In the genomic region with DNA sequence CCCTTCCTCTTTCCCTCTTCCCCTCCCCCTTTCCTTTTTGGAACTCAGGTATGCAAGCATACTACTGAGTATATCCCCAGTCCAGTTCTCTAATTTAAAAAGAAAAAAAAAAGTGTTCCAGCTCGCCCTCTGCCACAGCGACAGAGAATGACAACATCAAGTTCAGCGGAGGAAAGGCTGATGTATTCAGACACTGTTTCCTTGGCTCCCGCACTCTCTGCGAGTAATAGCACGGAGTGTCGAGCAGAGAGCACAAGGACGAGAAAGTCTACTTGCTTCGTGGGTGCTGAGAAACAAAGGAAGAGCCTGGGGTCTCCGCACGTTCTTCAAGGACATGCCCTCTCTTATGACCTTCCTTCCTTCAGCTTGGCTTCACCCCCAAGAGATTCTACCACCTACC, we compare ENCODE assay signal across 11 mouse cellular contexts. TPM values are rescaled to one million over a fixed set of nuclear protein-coding genes. Genes with fewer than 3 reads are reported as not detected.
DNase-seq lines count a peak whose midpoint lies in the region; ATAC-seq and TF ChIP-seq lines count a peak whose summit lies in the region.
"Had no signal": no experiment of that assay in that cellular context is flagged by ENCODE, and none has a peak within 500 bp of the region (broad histone marks: within the 10 kb centered on the region; RNA-seq: fewer than 3 reads in every experiment).

No protein-coding gene starts in this region.

- TF ChIP-seq CTCF in kidney, postnatal 0 days (IDR thresholded peaks at IDR 0.05; ENCODE audit: low read depth) = peak; percentile 20; the same call in 1 of the 2 replicates
- TF ChIP-seq CTCF in CH12.LX (conservative IDR thresholded peaks at IDR 0.05 in 1 of 2, IDR thresholded peaks at IDR 0.05 in 1 of 2; ENCODE audit: low read depth in 2 of 2, low read length in 2 of 2) = peak in 1 of 2 experiments; percentile 27; a peak in 2 of 4 replicates

- H3K79me2 ChIP-seq in CH12.LX (replicated peaks; ENCODE audit: control insufficient read depth, extremely low read depth, insufficient read depth, poor library complexity, severe bottlenecking) = no peaks in the 10 kb centered on the region

- H3K4me1 ChIP-seq in heart, embryonic 11.5 days (ENCODE audit: control insufficient read depth, insufficient read depth, low read length) = peaks cover 3% of the 10 kb centered on the region; the same call in 1 of the 2 replicates
- H3K4me1 ChIP-seq in kidney, postnatal 0 days (replicated peaks; ENCODE audit: insufficient read depth, low read length) = 0 out of 2 replicates have a peak, but pooled peaks cover 3% of the 10 kb centered on the region
- peaks cover 7% of the 10 kb centered on the region for H3K4me1 ChIP-seq in kidney, embryonic 16.5 days (ENCODE audit: insufficient read depth, low read length)
- peaks cover 0 to 7% of the 10 kb centered on the region in 2 experiments; a peak in 2 of 4 replicates for H3K4me1 ChIP-seq in CH12.LX (ENCODE audit: control insufficient read depth in 1 of 2, insufficient read depth in 2 of 2)
- H3K4me1 ChIP-seq: neural tube, embryonic 12.5 days had no signal

- no peak for TF ChIP-seq EP300 in CH12.LX (IDR thresholded peaks at IDR 0.05; ENCODE audit: low read length)

- in situ Hi-C loops in CH12.LX (cut with MboI; ENCODE audit: low pct_ligation_motif_present, low pct_unique_long_range_greater_than_20kb, low sequenced_read_pairs) = no loop called here

- 10% methylated on average over 11 of the region's 11 CpGs for WGBS in heart, embryonic 11.5 days (ENCODE audit: insufficient replicate concordance)
- 27% methylated on average over 11 of the region's 11 CpGs for WGBS in kidney, postnatal 0 days
- WGBS in kidney, embryonic 16.5 days = 24% methylated on average over 11 of the region's 11 CpGs

- no peak for TF ChIP-seq RAD21 in CH12.LX (IDR thresholded peaks at IDR 0.05; ENCODE audit: low read depth, low read length)

- no peak for ATAC-seq in heart, embryonic 11.5 days (replicated peaks; ENCODE audit: insufficient number of reproducible peaks, low FRiP score, low TSS enrichment)
- no peak for ATAC-seq in kidney, postnatal 0 days (replicated peaks; ENCODE audit: low FRiP score, low read depth)
- ATAC-seq in kidney, embryonic 16.5 days (ENCODE audit: low FRiP score, low TSS enrichment) = no peak

- H3K4me2 ChIP-seq in heart, embryonic 11.5 days = peak overlapping the region; percentile 25
- H3K4me2 ChIP-seq in kidney, postnatal 0 days (ENCODE audit: low read length) = no peak overlapping the region
- no peak overlapping the region; the same call in 1 of the 2 replicates for H3K4me2 ChIP-seq in kidney, embryonic 16.5 days (replicated peaks; ENCODE audit: low read depth, low read length)
- no peak overlapping the region for H3K4me2 ChIP-seq in CH12.LX (ENCODE audit: insufficient read depth, low read depth, poor library complexity, severe bottlenecking)
- H3K4me2 ChIP-seq: neural tube, embryonic 12.5 days had no signal

- intact Hi-C loops in heart, postnatal 14 days (cut with DNase I) = no loop called here

- H3K9ac ChIP-seq in heart, embryonic 11.5 days (ENCODE audit: low read depth, low read length) = 0 out of 2 replicates have a peak overlapping the region, but pooled peaks have one; percentile 4
- H3K9ac ChIP-seq in kidney, postnatal 0 days (ENCODE audit: low read depth, low read length) = no peak overlapping the region
- no peak overlapping the region for H3K9ac ChIP-seq in kidney, embryonic 16.5 days (replicated peaks; ENCODE audit: low read length)
- no peak overlapping the region for H3K9ac ChIP-seq in CH12.LX (ENCODE audit: insufficient read depth, low read depth)
- H3K9ac ChIP-seq: neural tube, embryonic 12.5 days had no signal

- no peak for DNase-seq in heart, postnatal 14 days
- peak; percentile 34 for DNase-seq in kidney, postnatal 0 days (ENCODE audit: low spot score)
- DNase-seq in CH12.LX (ENCODE audit: extremely low read depth) (no peak), ZHBTc4 (ENCODE audit: low read depth, low spot score) (peak; percentile 50)
- DNase-seq in gastrocnemius, adult 18-20 months (ENCODE audit: low spot score) = no peak
- DNase-seq in left cerebral cortex, adult 9 months (ENCODE audit: low spot score in 2 of 2) = no peak
- DNase-seq: cerebellum, adult 9-10 months; kidney, adult 18-20 months had no signal

- no peaks in the 10 kb centered on the region for H3K9me3 ChIP-seq in heart, embryonic 11.5 days (replicated peaks; ENCODE audit: control insufficient read depth, low read length)
- H3K9me3 ChIP-seq in kidney, postnatal 0 days (replicated peaks; ENCODE audit: low read length) = no peaks in the 10 kb centered on the region
- no peaks in the 10 kb centered on the region for H3K9me3 ChIP-seq in kidney, embryonic 16.5 days (ENCODE audit: low read length)
- no peaks in the 10 kb centered on the region for H3K9me3 ChIP-seq in CH12.LX (replicated peaks; ENCODE audit: low read length)
- H3K9me3 ChIP-seq: neural tube, embryonic 12.5 days had no signal

- H3K27ac ChIP-seq in heart, embryonic 11.5 days (ENCODE audit: low read depth, low read length) = no peak overlapping the region
- H3K27ac ChIP-seq in kidney, postnatal 0 days = no peak overlapping the region
- no peak overlapping the region for H3K27ac ChIP-seq in kidney, embryonic 16.5 days (ENCODE audit: low read length)
- no peak overlapping the region for H3K27ac ChIP-seq in CH12.LX (ENCODE audit: insufficient read depth, low read depth)
- H3K27ac ChIP-seq: neural tube, embryonic 12.5 days had no signal

- dilution Hi-C loops in CH12.LX (cut with MboI; ENCODE audit: extremely low pct_ligation_motif_present, extremely low pct_unique_long_range_greater_than_20kb, low sequenced_read_pairs) = no loop called here

- H3K27me3 ChIP-seq in heart, embryonic 11.5 days (ENCODE audit: control insufficient read depth, insufficient read depth, low read length) = no peaks in the 10 kb centered on the region
- H3K27me3 ChIP-seq in kidney, postnatal 0 days (ENCODE audit: insufficient read depth, low read length) = no peaks in the 10 kb centered on the region
- H3K27me3 ChIP-seq in kidney, embryonic 16.5 days (ENCODE audit: insufficient read depth, low read length) = no peaks in the 10 kb centered on the region
- no peaks in the 10 kb centered on the region for H3K27me3 ChIP-seq in CH12.LX (replicated peaks)
- H3K27me3 ChIP-seq: neural tube, embryonic 12.5 days had no signal

- no peak overlapping the region for H3K4me3 ChIP-seq in heart, embryonic 11.5 days (ENCODE audit: low read depth, low read length)
- no peak overlapping the region for H3K4me3 ChIP-seq in kidney, postnatal 0 days (replicated peaks; ENCODE audit: low read depth, low read length)
- no peak overlapping the region for H3K4me3 ChIP-seq in kidney, embryonic 16.5 days (ENCODE audit: low read length)
- H3K4me3 ChIP-seq in CH12.LX (replicated peaks in 1 of 3; ENCODE audit: low read depth in 2 of 3, low read length in 2 of 3, poor library complexity in 1 of 3) = no peak overlapping the region
- H3K4me3 ChIP-seq: neural tube, embryonic 12.5 days had no signal

- no peaks in the 10 kb centered on the region for H3K36me3 ChIP-seq in heart, embryonic 11.5 days (ENCODE audit: control insufficient read depth, insufficient read depth, low read length)
- no peaks in the 10 kb centered on the region for H3K36me3 ChIP-seq in kidney, postnatal 0 days (ENCODE audit: insufficient read depth, low read length)
- no peaks in the 10 kb centered on the region for H3K36me3 ChIP-seq in kidney, embryonic 16.5 days (ENCODE audit: insufficient read depth, low read length)
- H3K36me3 ChIP-seq in CH12.LX (replicated peaks in 1 of 2; ENCODE audit: control insufficient read depth in 1 of 2, insufficient read depth in 1 of 2, low read length in 1 of 2) = no peaks in the 10 kb centered on the region
- H3K36me3 ChIP-seq: neural tube, embryonic 12.5 days had no signal

- no peak for TF ChIP-seq POLR2A in CH12.LX (IDR thresholded peaks at IDR 0.05; ENCODE audit: low read depth, low read length)

TF ChIP-seq in CH12.LX, 34 proteins besides CTCF, POLR2A, EP300 and RAD21:
- TF ChIP-seq JUN (IDR thresholded peaks at IDR 0.05; ENCODE audit: insufficient read depth, low read depth, low read length) (no peak), MYC (IDR thresholded peaks at IDR 0.05; ENCODE audit: low read depth, low read length) (no peak), E2F4 (IDR thresholded peaks at IDR 0.05; ENCODE audit: insufficient replicate concordance, low read depth, low read length) (no peak), MXI1 (IDR thresholded peaks at IDR 0.05; ENCODE audit: low read depth, low read length) (no peak), ZKSCAN1 (IDR thresholded peaks at IDR 0.05; ENCODE audit: borderline replicate concordance, low read depth, low read length) (no peak), TCF12 (IDR thresholded peaks at IDR 0.05; ENCODE audit: low read depth, low read length) (no peak), ZNF384 (IDR thresholded peaks at IDR 0.05; ENCODE audit: low read depth, low read length) (peak; percentile 76), SIN3A (IDR thresholded peaks at IDR 0.05; ENCODE audit: low read length) (no peak), JUND (conservative IDR thresholded peaks at IDR 0.05; ENCODE audit: low read depth, low read length) (no peak)

RNA-seq across cellular contexts. Expression of a gene that starts 4.9 kb away (rescaled TPM):
- 20.6 and 21.6 TPM in 2 replicates for polyA plus RNA-seq in heart, embryonic 11.5 days (2014; fragmentation: Nextera tagmentation; extraction: Ambion mirVana)
- 10 to 100 TPM; 11.0 to 11.6 TPM for total RNA-seq in heart, postnatal 14 days (2021)
- 23.6 and 27.5 TPM in 2 replicates for polyA plus RNA-seq in kidney, postnatal 0 days (2015; fragmentation: Nextera tagmentation; extraction: Ambion mirVana)
- polyA plus RNA-seq in kidney, embryonic 16.5 days (2015; fragmentation: Nextera tagmentation; extraction: Ambion mirVana) = 28.0 and 28.8 TPM in 2 replicates
- total RNA-seq in CH12.LX (2012; rRNA removed) (6.7 and 8.7 TPM in 2 replicates), CH12.LX (2014; rRNA removed) (14.7 and 15.5 TPM in 2 replicates)
- 6.9 and 7.1 TPM in 2 replicates for polyA plus RNA-seq in CH12.LX (2012; ENCODE audit: insufficient read length, low read depth)
- total RNA-seq in gastrocnemius, adult 18-20 months (2021) = 1 to 10 TPM; 5.0 to 5.7 TPM

RNA-seq across cellular contexts. Expression of a gene that starts 43.3 kb away (rescaled TPM):
- 6.8 and 10.4 TPM in 2 replicates for polyA plus RNA-seq in heart, embryonic 11.5 days (2014; fragmentation: Nextera tagmentation; extraction: Ambion mirVana)
- 1 to 10 TPM; 8.9 to 9.1 TPM for total RNA-seq in heart, postnatal 14 days (2021)
- 15.8 and 19.8 TPM in 2 replicates for polyA plus RNA-seq in kidney, postnatal 0 days (2015; fragmentation: Nextera tagmentation; extraction: Ambion mirVana)
- 9.9 and 11.6 TPM in 2 replicates for polyA plus RNA-seq in kidney, embryonic 16.5 days (2015; fragmentation: Nextera tagmentation; extraction: Ambion mirVana)
- total RNA-seq in CH12.LX (2012; rRNA removed) = 5.9 and 7.2 TPM in 2 replicates
- 16.8 and 21.4 TPM in 2 replicates for total RNA-seq in CH12.LX (2014; rRNA removed)
- polyA plus RNA-seq in CH12.LX (2012; ENCODE audit: insufficient read length, low read depth) = 22.0 and 25.1 TPM in 2 replicates
- total RNA-seq in gastrocnemius, adult 18-20 months (2021) = 10 to 100 TPM; 17.9 to 18.6 TPM

Comparison
In these comparisons a context has a peak if more than half of its experiments do, and no peak if none do; other contexts are left out.
1. DNase-seq: peak in kidney, postnatal 0 days (single experiment) and ZHBTc4 (single experiment); none in heart, postnatal 14 days (0 of 2), CH12.LX (single experiment), gastrocnemius, adult 18-20 months (single experiment) and left cerebral cortex, adult 9 months (0 of 2).